Mouse (Mus musculus): Measurements from ENCODE around the gene Gm20431. TPM values are rescaled to one million over a fixed set of nuclear protein-coding genes. Genes with fewer than 3 reads are reported as not detected.
A peak's percentile ranks its signal among the peaks of the same experiment; 100 is the strongest.

Gm20431 gene
- polyA plus RNA-seq, 1 experiment: 41.0 TPM

- no peak overlapping the region for H3K27ac ChIP-seq (ENCODE audit: control insufficient read depth, insufficient read depth, low read depth, low read length)
- TF ChIP-seq POLR2A (IDR thresholded peaks at IDR 0.05; ENCODE audit: control insufficient read depth, low read depth, low read length) (no peak), CTCF (IDR thresholded peaks at IDR 0.05; ENCODE audit: control insufficient read depth, insufficient read depth, insufficient replicate concordance, low read depth, low read length) (no peak)
- no peaks in the 10 kb centered on the region for H3K27me3 ChIP-seq (ENCODE audit: control insufficient read depth, insufficient read depth, low read length)
- H3K36me3 ChIP-seq (ENCODE audit: control insufficient read depth, insufficient read depth, low read length): no peaks in the 10 kb centered on the region
- peaks cover 16% of the 10 kb centered on the region for H3K4me1 ChIP-seq (ENCODE audit: control insufficient read depth, insufficient read depth, low read length)
- no peak overlapping the region for H3K4me3 ChIP-seq (ENCODE audit: control insufficient read depth, low read depth, low read length)
Observed at GRCm38 (mm10) chr2:167658712-167659111, 2.6 kb downstream of the Gm20431 start.

DNA sequence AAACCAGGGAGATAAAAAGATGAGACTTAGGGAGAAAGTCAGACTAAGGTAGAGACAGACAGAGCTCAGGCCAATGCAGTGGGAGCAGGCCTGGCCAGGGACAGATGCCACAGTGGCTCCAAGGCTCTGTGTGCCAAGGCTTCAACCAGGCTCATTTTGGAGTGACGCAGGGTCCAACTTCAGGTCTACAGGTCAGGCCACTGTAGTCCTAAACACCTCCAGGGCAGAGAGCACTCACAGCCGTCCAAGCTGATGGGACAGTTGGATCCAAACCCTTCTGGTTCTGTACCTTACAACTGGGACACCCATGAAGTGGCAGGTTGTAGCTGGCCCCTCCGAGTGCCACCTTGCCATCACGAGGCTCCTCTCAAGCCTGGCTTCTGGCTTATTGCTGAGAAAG, 3.3 kb downstream of the Gm20431 start:
- Histone ChIP-seq H3K4me1 (ENCODE audit: control insufficient read depth, insufficient read depth, low read length) (peaks cover 17% of the 10 kb centered on the region), H3K27me3 (ENCODE audit: control insufficient read depth, insufficient read depth, low read length) (no peaks in the 10 kb centered on the region), H3K36me3 (ENCODE audit: control insufficient read depth, insufficient read depth, low read length) (no peaks in the 10 kb centered on the region), H3K27ac (ENCODE audit: control insufficient read depth, insufficient read depth, low read depth, low read length) (no peak overlapping the region), H3K4me3 (ENCODE audit: control insufficient read depth, low read depth, low read length) (no peak overlapping the region)
- no peak for TF ChIP-seq CTCF (IDR thresholded peaks at IDR 0.05; ENCODE audit: control insufficient read depth, insufficient read depth, insufficient replicate concordance, low read depth, low read length)
- no peak for TF ChIP-seq POLR2A (IDR thresholded peaks at IDR 0.05; ENCODE audit: control insufficient read depth, low read depth, low read length)

GRCm38 (mm10) chr2:167656629-167657478, 4.4 kb downstream of the Gm20431 start:
- Histone ChIP-seq H3K27me3 (ENCODE audit: control insufficient read depth, insufficient read depth, low read length) (no peaks in the 10 kb centered on the region), H3K4me1 (ENCODE audit: control insufficient read depth, insufficient read depth, low read length) (peaks cover 16% of the 10 kb centered on the region), H3K27ac (ENCODE audit: control insufficient read depth, insufficient read depth, low read depth, low read length) (no peak overlapping the region), H3K4me3 (ENCODE audit: control insufficient read depth, low read depth, low read length) (no peak overlapping the region), H3K36me3 (ENCODE audit: control insufficient read depth, insufficient read depth, low read length) (no peaks in the 10 kb centered on the region)
- TF ChIP-seq POLR2A (IDR thresholded peaks at IDR 0.05; ENCODE audit: control insufficient read depth, low read depth, low read length): no peak
- no peak for TF ChIP-seq CTCF (IDR thresholded peaks at IDR 0.05; ENCODE audit: control insufficient read depth, insufficient read depth, insufficient replicate concordance, low read depth, low read length)

DNA sequence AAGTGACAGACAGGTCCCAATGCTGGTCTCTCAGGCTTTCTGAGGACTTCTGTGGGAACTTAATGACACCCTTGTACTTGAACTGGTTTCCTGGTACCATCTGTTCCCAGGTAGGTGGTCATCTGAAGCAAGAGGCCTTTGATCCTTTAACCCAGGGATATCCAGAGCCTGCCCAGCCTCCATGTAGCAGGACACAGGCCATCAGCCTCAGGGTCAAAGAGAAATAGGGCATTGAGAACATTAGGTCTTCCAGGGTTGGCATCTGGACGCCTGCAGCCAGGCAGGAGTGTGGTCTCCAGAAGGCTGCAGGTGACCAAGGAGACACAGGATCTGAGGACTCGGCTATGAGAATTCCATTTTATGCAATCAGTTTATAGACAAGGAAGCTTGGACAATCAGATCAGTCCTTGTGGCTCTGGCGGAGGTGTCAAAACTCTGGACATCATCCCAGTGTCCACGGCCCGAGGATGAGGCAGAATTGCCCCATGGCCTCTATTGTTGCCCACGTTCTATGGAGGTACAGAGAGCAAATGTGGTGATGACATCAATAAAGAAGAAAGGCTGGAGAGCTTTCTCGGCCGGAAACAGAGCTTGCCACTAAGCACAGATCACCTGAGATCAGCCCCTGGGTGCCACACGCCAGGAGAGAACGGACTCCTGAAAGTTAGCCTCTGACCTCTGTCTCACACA, 6.2 kb downstream of the Gm20431 start:
- no peaks in the 10 kb centered on the region for H3K36me3 ChIP-seq (ENCODE audit: control insufficient read depth, insufficient read depth, low read length)
- no peak for TF ChIP-seq CTCF (IDR thresholded peaks at IDR 0.05; ENCODE audit: control insufficient read depth, insufficient read depth, insufficient replicate concordance, low read depth, low read length)
- TF ChIP-seq POLR2A (IDR thresholded peaks at IDR 0.05; ENCODE audit: control insufficient read depth, low read depth, low read length): no peak
- no peak overlapping the region for H3K27ac ChIP-seq (ENCODE audit: control insufficient read depth, insufficient read depth, low read depth, low read length)
- no peaks in the 10 kb centered on the region for H3K27me3 ChIP-seq (ENCODE audit: control insufficient read depth, insufficient read depth, low read length)
- peaks cover 8% of the 10 kb centered on the region for H3K4me1 ChIP-seq (ENCODE audit: control insufficient read depth, insufficient read depth, low read length)
- H3K4me3 ChIP-seq (ENCODE audit: control insufficient read depth, low read depth, low read length): no peak overlapping the region

DNA sequence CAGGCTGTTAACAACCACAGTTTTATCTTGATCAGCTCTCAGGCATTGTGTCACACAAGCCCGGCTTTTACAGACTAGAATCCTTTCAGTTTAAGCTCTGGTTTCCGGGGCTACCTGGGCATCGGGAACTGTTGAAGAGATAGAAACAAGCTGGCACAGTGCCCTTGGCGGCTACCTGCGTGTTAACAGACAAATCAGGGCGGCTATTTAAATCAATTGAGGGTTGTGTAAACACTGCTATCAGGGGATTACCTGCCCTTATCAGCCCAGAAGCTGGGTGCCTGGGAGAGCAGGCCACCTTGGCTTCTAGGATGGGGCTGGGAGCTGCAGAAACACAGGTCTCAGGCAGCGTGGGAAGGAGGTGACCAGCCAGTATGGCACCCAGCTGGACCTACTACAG, 8.6 kb downstream of the Gm20431 start:
- Histone ChIP-seq H3K27me3 (ENCODE audit: control insufficient read depth, insufficient read depth, low read length) (no peaks in the 10 kb centered on the region), H3K4me3 (ENCODE audit: control insufficient read depth, low read depth, low read length) (peak overlapping the region; percentile 53; the same call in 1 of the 2 replicates), H3K4me1 (ENCODE audit: control insufficient read depth, insufficient read depth, low read length) (peaks cover 3% of the 10 kb centered on the region), H3K27ac (ENCODE audit: control insufficient read depth, insufficient read depth, low read depth, low read length) (no peak overlapping the region), H3K36me3 (ENCODE audit: control insufficient read depth, insufficient read depth, low read length) (no peaks in the 10 kb centered on the region)
- TF ChIP-seq CTCF (IDR thresholded peaks at IDR 0.05; ENCODE audit: control insufficient read depth, insufficient read depth, insufficient replicate concordance, low read depth, low read length): no peak
- TF ChIP-seq POLR2A (IDR thresholded peaks at IDR 0.05; ENCODE audit: control insufficient read depth, low read depth, low read length): no peak; the same call in 1 of the 2 replicates

- Histone ChIP-seq H3K27me3 (ENCODE audit: control insufficient read depth, insufficient read depth, low read length) (no peaks in the 10 kb centered on the region), H3K36me3 (ENCODE audit: control insufficient read depth, insufficient read depth, low read length) (no peaks in the 10 kb centered on the region), H3K4me3 (ENCODE audit: control insufficient read depth, low read depth, low read length) (peak overlapping the region; percentile 53), H3K4me1 (ENCODE audit: control insufficient read depth, insufficient read depth, low read length) (peaks cover 3% of the 10 kb centered on the region), H3K27ac (ENCODE audit: control insufficient read depth, insufficient read depth, low read depth, low read length) (no peak overlapping the region)
- no peak for TF ChIP-seq CTCF (IDR thresholded peaks at IDR 0.05; ENCODE audit: control insufficient read depth, insufficient read depth, insufficient replicate concordance, low read depth, low read length)
- no peak for TF ChIP-seq POLR2A (IDR thresholded peaks at IDR 0.05; ENCODE audit: control insufficient read depth, low read depth, low read length)
Observed at GRCm38 (mm10) chr2:167651622-167652021, 9.7 kb downstream of the Gm20431 start.

- peaks cover 3% of the 10 kb centered on the region for H3K4me1 ChIP-seq (ENCODE audit: control insufficient read depth, insufficient read depth, low read length)
- no peak overlapping the region for H3K4me3 ChIP-seq (ENCODE audit: control insufficient read depth, low read depth, low read length)
- H3K36me3 ChIP-seq (ENCODE audit: control insufficient read depth, insufficient read depth, low read length): no peaks in the 10 kb centered on the region
- H3K27me3 ChIP-seq (ENCODE audit: control insufficient read depth, insufficient read depth, low read length): no peaks in the 10 kb centered on the region
- TF ChIP-seq POLR2A (IDR thresholded peaks at IDR 0.05; ENCODE audit: control insufficient read depth, low read depth, low read length) (no peak), CTCF (IDR thresholded peaks at IDR 0.05; ENCODE audit: control insufficient read depth, insufficient read depth, insufficient replicate concordance, low read depth, low read length) (no peak)
- no peak overlapping the region for H3K27ac ChIP-seq (ENCODE audit: control insufficient read depth, insufficient read depth, low read depth, low read length)
Observed at GRCm38 (mm10) chr2:167649290-167650032, 11.8 kb downstream of the Gm20431 start.

All from testis, adult 2 months (tissue).